Mouse (Mus musculus) B cell, adult (primary cell): ENCODE measurements around the gene Tmem8. TPM values are rescaled to one million over a fixed set of nuclear protein-coding genes. Genes with fewer than 3 reads are reported as not detected.

ENCODE experiments used
- total RNA-seq: library from RNA; stranded (reverse); gene quantifications from 4 replicates; pipeline ENCODE4 v1.2.4, GENCODE M21; 2023; ENCODE audit not compliant: inconsistent age

Gene Tmem8
- 21.2 to 26.2 TPM (median 23.0 TPM) in 4 replicates for total RNA-seq

DNA sequence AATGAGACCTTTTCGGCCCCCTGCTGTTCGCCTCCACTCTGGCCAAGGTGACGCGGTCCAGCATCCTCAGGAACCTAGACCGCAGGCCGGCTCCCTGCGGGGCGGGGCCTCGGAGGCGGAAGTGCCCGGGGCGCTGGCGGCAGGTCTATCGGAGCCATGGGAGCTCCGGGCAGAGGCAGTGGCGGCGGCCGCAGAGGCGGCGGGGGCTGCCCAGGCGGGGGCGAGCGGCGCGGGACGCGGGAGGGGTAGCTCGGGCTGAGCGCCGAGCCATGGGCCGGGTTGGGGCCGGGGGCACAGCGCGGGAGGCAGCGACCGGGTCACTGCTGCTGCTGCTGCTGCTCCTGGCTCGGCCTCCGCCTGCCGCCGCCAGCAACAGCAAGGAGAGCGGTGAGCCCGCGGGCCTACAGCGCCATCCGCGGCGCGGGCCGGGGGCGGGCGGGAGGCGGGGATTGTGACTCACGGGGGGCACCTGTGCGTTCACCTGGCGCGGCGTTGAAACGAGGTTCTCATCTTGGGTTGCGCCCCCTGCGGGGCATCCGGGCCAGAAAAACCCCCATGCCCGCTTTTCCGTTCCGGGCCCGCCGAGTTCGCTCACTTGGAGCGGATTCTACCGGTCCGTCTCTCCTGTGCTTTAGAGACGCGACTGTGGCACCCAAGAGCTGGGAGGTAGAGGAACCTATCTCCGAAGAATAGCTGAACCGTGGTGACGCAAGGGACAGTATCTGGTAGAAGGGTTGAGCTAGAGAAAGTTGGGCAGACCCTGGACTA lies at the start of gene Tmem8:
TSS of gene Tmem8 (plus strand) at position 119 of the 768 bp plus-strand sequence.

GRCm38 (mm10) chr17:26068831-26069739 lies 44.0 kb upstream of the Tmem8 start, which contains the start of gene Rab11fip3:
Gene Rab11fip3, minus strand, starts transcription at chr17:26069555.

DNA sequence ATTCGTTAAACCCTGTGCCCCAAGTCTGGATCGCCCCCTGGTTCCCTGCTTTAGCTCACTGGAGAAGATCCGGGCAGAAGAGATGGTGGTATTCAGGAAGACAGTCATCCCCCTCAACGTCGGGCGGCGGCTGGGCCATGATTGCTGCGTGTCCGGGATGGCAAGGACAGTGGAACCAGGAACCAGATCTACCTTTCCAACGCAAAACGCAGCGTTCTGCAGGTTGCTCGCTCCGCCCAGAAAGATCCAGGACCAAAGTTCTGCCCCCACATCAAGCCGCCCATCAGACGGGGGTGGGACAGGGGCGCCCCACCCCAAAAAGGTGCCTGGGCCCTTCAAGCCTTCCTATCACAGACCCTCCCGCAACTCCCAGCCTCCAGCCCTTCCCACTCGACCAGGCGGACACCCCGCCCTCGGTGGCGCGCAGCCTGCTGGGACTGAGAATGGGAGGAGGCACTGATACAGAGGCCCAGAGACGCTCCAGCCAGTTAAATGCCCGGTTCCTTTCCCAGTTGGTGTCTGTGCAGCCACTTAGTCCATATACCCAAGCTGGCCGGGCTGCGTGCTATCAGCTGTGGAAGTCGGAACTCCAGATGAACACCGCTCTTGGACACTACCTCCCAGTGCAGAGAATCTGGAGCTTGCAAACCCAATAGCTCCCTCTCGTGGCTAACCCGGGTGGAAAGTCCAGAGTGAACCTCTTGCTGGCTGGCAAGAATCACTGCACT lies 23.0 kb upstream of the Tmem8 start, which contains the start of gene Decr2:
TSS of gene Decr2 (minus strand) at position 433 of the 728 bp plus-strand sequence.

GRCm38 (mm10) chr17:26095121-26095740 lies 17.9 kb upstream of the Tmem8 start, which contains the start of gene Nme4:
Gene Nme4, minus strand, starts transcription at chr17:26095602.

DNA sequence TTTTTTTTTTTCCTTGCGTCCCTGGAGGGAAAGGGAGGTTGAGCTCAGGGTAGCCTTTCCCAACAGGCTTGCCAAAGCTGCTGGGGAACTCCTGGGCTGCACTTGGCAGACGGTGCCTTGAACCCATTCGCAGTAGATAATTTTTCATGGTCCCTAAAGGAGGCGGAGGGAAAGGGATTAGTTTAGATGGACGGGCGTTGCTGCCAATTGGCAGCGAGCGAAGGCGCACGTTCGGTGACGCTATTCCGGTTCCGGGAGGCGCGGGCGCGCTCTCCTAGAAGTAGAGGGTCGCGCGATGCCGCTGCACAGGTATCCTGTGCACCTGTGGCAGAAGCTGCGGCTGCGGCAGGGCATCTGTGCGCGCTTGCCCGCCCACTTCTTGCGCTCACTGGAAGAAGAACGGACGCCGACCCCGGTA lies 10.2 kb downstream of the Tmem8 start, which contains the start of gene Mrpl28:
TSS of gene Mrpl28 (plus strand) at position 234 of the 418 bp plus-strand sequence.

GRCm38 (mm10) chr17:26138239-26138836 lies 25.2 kb downstream of the Tmem8 start, which contains the start of gene Axin1:
Gene Axin1, plus strand, starts transcription at chr17:26138688.

Other genes starting within 250 kb of the Tmem8 start
- gene Mcrip2, start 244.5 kb upstream of the Tmem8 start, total RNA-seq, result 0.69 to 3.3 TPM (median 3.0 TPM) in 3 of 4 replicates, not detected in the other
- gene Mettl26, start 238.2 kb upstream of the Tmem8 start, total RNA-seq, result 24.4 to 27.9 TPM (median 26.1 TPM) in 4 replicates
- gene Wfikkn1, start 232.4 kb upstream of the Tmem8 start, total RNA-seq, result 5.7 to 6.6 TPM (median 6.0 TPM) in 4 replicates
- 20.9 to 25.3 TPM (median 23.0 TPM) in 4 replicates for gene Rab40c, start 193.6 kb upstream of the Tmem8 start, total RNA-seq
- gene Pigq, start 168.4 kb upstream of the Tmem8 start, total RNA-seq, result 75.7 to 84.9 TPM (median 77.1 TPM) in 4 replicates
- gene Nhlrc4, start 168.3 kb upstream of the Tmem8 start, total RNA-seq, result not detected in 4 replicates
- 0.21 TPM in 1 of 4 replicates, not detected in the others for gene A930017K11Rik, start 160.7 kb upstream of the Tmem8 start, total RNA-seq
- gene Capn15, start 127.5 kb upstream of the Tmem8 start, total RNA-seq, result 35.7 to 39.1 TPM (median 38.2 TPM) in 4 replicates
- 9.1 to 12.2 TPM (median 10.4 TPM) in 4 replicates for gene Rab11fip3, start 43.7 kb upstream of the Tmem8 start, total RNA-seq
- 4.8 to 6.3 TPM (median 5.3 TPM) in 4 replicates for gene Decr2, start 23.0 kb upstream of the Tmem8 start, total RNA-seq
- 0.72 to 1.2 TPM (median 1.0 TPM) in 4 replicates for gene Nme4, start 17.7 kb upstream of the Tmem8 start, total RNA-seq
- gene Mrpl28, start 10.2 kb downstream of the Tmem8 start, total RNA-seq, result 42.4 to 57.1 TPM (median 53.7 TPM) in 4 replicates
- gene Axin1, start 25.4 kb downstream of the Tmem8 start, total RNA-seq, result 82.1 to 86.8 TPM (median 85.6 TPM) in 4 replicates
- not detected in 4 replicates for gene Pdia2, start 85.8 kb downstream of the Tmem8 start, total RNA-seq
- 0.90 to 4.4 TPM (median 2.1 TPM) in 4 replicates for gene Rgs11, start 89.7 kb downstream of the Tmem8 start, total RNA-seq
- not detected in 4 replicates for gene Arhgdig, start 94.5 kb downstream of the Tmem8 start, total RNA-seq
- gene Fam234a, start 130.9 kb downstream of the Tmem8 start, total RNA-seq, result 15.1 to 23.8 TPM (median 16.9 TPM) in 4 replicates
- 83.4 to 100 TPM (median 90.9 TPM) in 4 replicates for gene Luc7l, start 139.6 kb downstream of the Tmem8 start, total RNA-seq